Mouse (Mus musculus) left cerebral cortex, adult 6 months (tissue): ENCODE data around the gene Cotl1. TPM values are rescaled to one million over a fixed set of nuclear protein-coding genes. Genes with fewer than 3 reads are reported as not detected.

Experiments used
- long read RNA-seq, 2 experiments: library from polyadenylated mRNA; unstranded; transcript quantifications; one replicate each; pipeline ENCODE4 v2.0.0; 2019 to 2020
- polyA plus RNA-seq: library from polyadenylated mRNA; unstranded; fragments of <200 nt; fragmentation: Nextera tagmentation; gene quantifications from 2 replicates; pipeline ENCODE4 v1.2.3, GENCODE M21; 2021

Cotl1 gene
- 31.9 and 41.6 TPM in 2 replicates for polyA plus RNA-seq
- long read RNA-seq, experiment 1, transcript Cotl1-201 (4 exons, 1,596 nt) = major isoform, 110 of 115 reads
- long read RNA-seq, experiment 1, partial matches to known transcripts = 2 of 115 reads
- long read RNA-seq, experiment 1, other reads (novel, unspliced or antisense) = 3 of 115 reads
- long read RNA-seq, experiment 2, transcript Cotl1-201 (4 exons, 1,596 nt) = major isoform, 25 of 29 reads
- long read RNA-seq, experiment 2, partial matches to known transcripts = 3 of 29 reads
- long read RNA-seq, experiment 2, other reads (novel, unspliced or antisense) = 1 of 29 reads

GRCm38 (mm10) chr8:119840275-119840808, at the start of gene Cotl1:
Cotl1 (minus strand) TSS chr8:119840544.

GRCm38 (mm10) chr8:119861706-119862389, 21.5 kb upstream of the Cotl1 start, which contains the start of gene Klhl36:
Klhl36 (plus strand) TSS chr8:119862266.

GRCm38 (mm10) chr8:119778263-119778662, 62.1 kb downstream of the Cotl1 start, which contains the start of gene Tldc1:
Tldc1 (minus strand) TSS chr8:119778416.

Other genes with a start within 250 kb of the Cotl1 start
- 3.0 and 3.8 TPM in 2 replicates for gene Taf1c, start 235.3 kb downstream of the Cotl1 start, polyA plus RNA-seq
- gene Adad2, start 227.8 kb downstream of the Cotl1 start, polyA plus RNA-seq = not detected in 2 replicates
- gene Kcng4, start 204.9 kb downstream of the Cotl1 start, polyA plus RNA-seq = 4.1 and 4.4 TPM in 2 replicates
- gene Wfdc1, start 174.2 kb downstream of the Cotl1 start, polyA plus RNA-seq = 12.0 and 15.7 TPM in 2 replicates
- gene Atp2c2, start 140.5 kb downstream of the Cotl1 start, polyA plus RNA-seq = 0.21 and 0.29 TPM in 2 replicates
- 5.0 and 5.6 TPM in 2 replicates for gene Tldc1, start 62.1 kb downstream of the Cotl1 start, polyA plus RNA-seq
- 5.9 and 6.1 TPM in 2 replicates for gene Klhl36, start 21.7 kb upstream of the Cotl1 start, polyA plus RNA-seq
- gene Usp10, start 69.8 kb upstream of the Cotl1 start, polyA plus RNA-seq = 52.0 and 56.3 TPM in 2 replicates
- gene Gm20388, start 70.3 kb upstream of the Cotl1 start, polyA plus RNA-seq = 8.4 TPM in 1 of 2 replicates, not detected in the other
- gene Crispld2, start 151.9 kb upstream of the Cotl1 start, polyA plus RNA-seq = 0.79 and 1.1 TPM in 2 replicates